Comparison of ENCODE assay signal across 13 mouse cellular contexts in the genomic region with DNA sequence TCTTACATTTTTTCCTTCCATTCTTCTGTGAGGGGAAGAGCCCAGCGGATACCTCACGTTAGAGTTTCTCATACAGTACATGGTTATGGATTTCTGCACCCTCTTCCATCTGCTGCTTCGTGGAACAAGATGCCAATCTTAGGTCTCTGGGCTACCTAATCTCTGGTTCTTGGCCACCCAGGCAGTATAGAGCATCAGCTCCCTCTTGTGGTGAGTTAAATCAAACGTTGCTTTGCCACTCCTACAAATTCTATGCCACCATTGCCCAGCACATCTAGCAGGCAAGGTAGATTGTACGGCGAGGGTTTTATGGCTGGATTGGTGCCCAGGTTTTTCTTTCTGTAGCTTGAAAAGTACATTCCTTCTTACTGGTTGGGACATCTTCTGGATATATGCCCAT.
DNase-seq lines count a peak whose midpoint lies in the region; ATAC-seq and TF ChIP-seq lines count a peak whose summit lies in the region.
"Had no signal": no experiment of that assay in that cellular context is flagged by ENCODE, and none has a peak within 500 bp of the region (broad histone marks: within the 10 kb centered on the region; RNA-seq: fewer than 3 reads in every experiment).

No protein-coding gene starts in this region.

- 0 out of 2 replicates have a peak, but pooled peaks have one; percentile 4 for TF ChIP-seq CTCF in heart, adult 2 months (IDR thresholded peaks at IDR 0.05)
- TF ChIP-seq CTCF in lung, embryonic 14.5 days (IDR thresholded peaks at IDR 0.05; ENCODE audit: low read depth), result peak; percentile 47
- no peak for TF ChIP-seq CTCF in lung, adult 2 months (IDR thresholded peaks at IDR 0.05; ENCODE audit: insufficient read depth, low read length)
- TF ChIP-seq CTCF in brain, embryonic 14.5 days (IDR thresholded peaks at IDR 0.05; ENCODE audit: borderline replicate concordance, extremely low read depth, insufficient read depth, insufficient read length), result peak; percentile 11; the same call in 1 of the 2 replicates

- DNase-seq in heart, adult 2 months, result no peak
- DNase-seq in heart, postnatal 14 days, result no peak
- DNase-seq in lung, embryonic 14.5 days, result peak; percentile 39
- no peak for DNase-seq in lung, adult 2 months
- DNase-seq in brain, embryonic 14.5 days (ENCODE audit: low read depth), result peak; percentile 19
- DNase-seq in retina, postnatal 1 day, result peak; percentile 20
- no peak for DNase-seq in left cerebral cortex, adult 8-10 months (ENCODE audit: low spot score in 2 of 2)
- no peak for DNase-seq in forebrain, embryonic 14.5 days (ENCODE audit: low spot score)
- DNase-seq: kidney, postnatal 25 days; liver; right cerebral cortex, postnatal 25 days had no signal

- ATAC-seq in lung, embryonic 14.5 days (ENCODE audit: insufficient read depth), result no peak
- no peak for ATAC-seq in forebrain, embryonic 14.5 days

- no peak overlapping the region for H3K4me3 ChIP-seq in heart, adult 2 months
- no peak overlapping the region for H3K4me3 ChIP-seq in lung, embryonic 14.5 days (ENCODE audit: low read depth, low read length)
- no peak overlapping the region for H3K4me3 ChIP-seq in lung, adult 2 months (replicated peaks; ENCODE audit: extremely low read depth, low read depth, low read length)
- no peak overlapping the region for H3K4me3 ChIP-seq in forebrain, embryonic 14.5 days (ENCODE audit: low read depth, low read length)
- H3K4me3 ChIP-seq: megakaryocyte, embryonic 14.5 days; neural tube, embryonic 13.5 days had no signal

- H3K4me1 ChIP-seq in heart, adult 2 months (ENCODE audit: control insufficient read depth, insufficient read depth, low read length), result no peaks in the 10 kb centered on the region
- H3K4me1 ChIP-seq in lung, embryonic 14.5 days (ENCODE audit: insufficient read depth), result no peaks in the 10 kb centered on the region
- no peaks in the 10 kb centered on the region for H3K4me1 ChIP-seq in lung, adult 2 months (ENCODE audit: control insufficient read depth, insufficient read depth, low read length)
- H3K4me1 ChIP-seq in forebrain, embryonic 14.5 days (ENCODE audit: control insufficient read depth, insufficient read depth, low read length), result no peaks in the 10 kb centered on the region
- H3K4me1 ChIP-seq: megakaryocyte, embryonic 14.5 days; neural tube, embryonic 13.5 days had no signal

- TF ChIP-seq POLR2A in heart, adult 2 months (IDR thresholded peaks at IDR 0.05; ENCODE audit: insufficient read depth, low read depth, low read length), result no peak
- TF ChIP-seq POLR2A in lung, adult 2 months (IDR thresholded peaks at IDR 0.05; ENCODE audit: borderline replicate concordance, extremely low read depth, low read depth, low read length), result no peak
- TF ChIP-seq POLR2A in brain, embryonic 14.5 days (IDR thresholded peaks at IDR 0.05; ENCODE audit: borderline replicate concordance, extremely low read depth, insufficient read depth, insufficient read length, poor library complexity, severe bottlenecking), result no peak

- intact Hi-C loops in heart, adult 2 months (cut with DNase I), result no loop called here
- intact Hi-C loops in heart, postnatal 14 days (cut with DNase I), result no loop called here

- H3K9ac ChIP-seq in heart, adult 2 months (ENCODE audit: low read depth, low read length), result no peak overlapping the region
- no peak overlapping the region for H3K9ac ChIP-seq in lung, embryonic 14.5 days
- H3K9ac ChIP-seq in forebrain, embryonic 14.5 days (ENCODE audit: low read length), result no peak overlapping the region
- H3K9ac ChIP-seq: neural tube, embryonic 13.5 days had no signal

- no peaks in the 10 kb centered on the region for H3K9me3 ChIP-seq in lung, embryonic 14.5 days (ENCODE audit: low read depth, low read length)
- H3K9me3 ChIP-seq in forebrain, embryonic 14.5 days (replicated peaks; ENCODE audit: control insufficient read depth, low read length), result no peaks in the 10 kb centered on the region
- H3K9me3 ChIP-seq: neural tube, embryonic 13.5 days had no signal

- no peaks in the 10 kb centered on the region for H3K79me2 ChIP-seq in heart, adult 2 months (replicated peaks; ENCODE audit: control insufficient read depth, insufficient read depth, low read length)

- H3K27ac ChIP-seq in heart, adult 2 months, result no peak overlapping the region
- H3K27ac ChIP-seq in lung, embryonic 14.5 days (ENCODE audit: low read depth), result no peak overlapping the region
- no peak overlapping the region for H3K27ac ChIP-seq in forebrain, embryonic 14.5 days (ENCODE audit: low read depth, low read length)
- H3K27ac ChIP-seq: neural tube, embryonic 13.5 days had no signal

- no peaks in the 10 kb centered on the region for H3K36me3 ChIP-seq in heart, adult 2 months (ENCODE audit: control insufficient read depth, insufficient read depth, low read length)
- H3K36me3 ChIP-seq in lung, embryonic 14.5 days (ENCODE audit: insufficient read depth), result no peaks in the 10 kb centered on the region
- H3K36me3 ChIP-seq in forebrain, embryonic 14.5 days (ENCODE audit: control insufficient read depth, insufficient read depth, low read length), result no peaks in the 10 kb centered on the region
- H3K36me3 ChIP-seq: neural tube, embryonic 13.5 days had no signal

- 54% methylated on average over 6 of the region's 6 CpGs for WGBS in heart, adult 2 months
- 56% methylated on average over 6 of the region's 6 CpGs for WGBS in lung, embryonic 14.5 days
- 58% methylated on average over 6 of the region's 6 CpGs for WGBS in lung, adult 2 months
- 59% methylated on average over 6 of the region's 6 CpGs for WGBS in forebrain, embryonic 14.5 days

- no peak overlapping the region for H3K4me2 ChIP-seq in lung, embryonic 14.5 days
- H3K4me2 ChIP-seq in forebrain, embryonic 14.5 days (ENCODE audit: low read length), result no peak overlapping the region
- H3K4me2 ChIP-seq: neural tube, embryonic 13.5 days had no signal

- no peak for TF ChIP-seq EP300 in heart, adult 2 months (IDR thresholded peaks at IDR 0.05; ENCODE audit: insufficient read depth, low read depth, low read length)

- H3K27me3 ChIP-seq in heart, adult 2 months (ENCODE audit: control insufficient read depth, insufficient read depth, low read length), result no peaks in the 10 kb centered on the region
- no peaks in the 10 kb centered on the region for H3K27me3 ChIP-seq in lung, embryonic 14.5 days (ENCODE audit: insufficient read depth, low read length)
- H3K27me3 ChIP-seq in forebrain, embryonic 14.5 days (replicated peaks; ENCODE audit: control insufficient read depth, insufficient read depth, low read length), result no peaks in the 10 kb centered on the region
- H3K27me3 ChIP-seq: megakaryocyte, embryonic 14.5 days; neural tube, embryonic 13.5 days had no signal

Comparison
In these comparisons a context has a peak if more than half of its experiments do, and no peak if none do; other contexts are left out.
1. DNase-seq: peak in lung, embryonic 14.5 days (single experiment), brain, embryonic 14.5 days (single experiment) and retina, postnatal 1 day (single experiment); none in heart, adult 2 months (0 of 2), heart, postnatal 14 days (0 of 2), lung, adult 2 months (single experiment), left cerebral cortex, adult 8-10 months (0 of 2) and forebrain, embryonic 14.5 days (single experiment).